Mouse (Mus musculus) hindbrain, embryonic 10.5 days (tissue): ENCODE results near the gene Rnaseh1. TPM values are rescaled to one million over a fixed set of nuclear protein-coding genes. Genes with fewer than 3 reads are reported as not detected.

ENCODE experiments used
- DNase-seq: peaks from one replicate; pipeline ENCODE4 v3.0.0-alpha.2; 2017; ENCODE audit warnings: low spot score
- H3K27ac ChIP-seq: fragments of 300-500 bp; sonication (generic); 2 replicates; pipeline ENCODE4 v1.5.1; 2016; ENCODE audit warnings: mild to moderate bottlenecking, moderate library complexity
- H3K27me3 ChIP-seq: fragments of 300-500 bp; sonication (generic); 2 replicates; pipeline ENCODE4 v1.6.1; 2016; ENCODE audit warnings: mild to moderate bottlenecking; ENCODE audit not compliant: poor library complexity, insufficient read depth, severe bottlenecking
- H3K36me3 ChIP-seq: fragments of 300-500 bp; sonication (generic); 2 replicates; pipeline ENCODE4 v1.6.1; 2016; ENCODE audit warnings: mild to moderate bottlenecking, moderate library complexity
- H3K4me1 ChIP-seq: fragments of 300-500 bp; sonication (generic); replicated peaks from 2 replicates; pipeline ENCODE4 v1.6.1; 2016; ENCODE audit warnings: mild to moderate bottlenecking
- H3K4me3 ChIP-seq: fragments of 300-500 bp; sonication (generic); 2 replicates; pipeline ENCODE4 v1.5.1; 2016; ENCODE audit warnings: mild to moderate bottlenecking, moderate library complexity
- H3K9me3 ChIP-seq: fragments of 300-500 bp; sonication (generic); 2 replicates; pipeline ENCODE4 v1.6.1; 2016; ENCODE audit warnings: mild to moderate bottlenecking, moderate library complexity
- WGBS: fragments of 180-500 bp; shearing (Covaris S2); methylation state at CpG from one replicate; pipeline ENCODE4 v1.1.7; 2016; 5-methylcytosine and 5-hydroxymethylcytosine counted together
- polyA plus RNA-seq: library from polyadenylated mRNA; unstranded; fragments of >200 nt; fragmentation: Nextera tagmentation; extraction: Ambion mirVana; gene quantifications from 2 replicates; pipeline ENCODE4 v1.2.1, GENCODE M21; 2016

Gene Rnaseh1
- polyA plus RNA-seq, 1 experiment from 2014 or later, result 33.0 TPM

DNA sequence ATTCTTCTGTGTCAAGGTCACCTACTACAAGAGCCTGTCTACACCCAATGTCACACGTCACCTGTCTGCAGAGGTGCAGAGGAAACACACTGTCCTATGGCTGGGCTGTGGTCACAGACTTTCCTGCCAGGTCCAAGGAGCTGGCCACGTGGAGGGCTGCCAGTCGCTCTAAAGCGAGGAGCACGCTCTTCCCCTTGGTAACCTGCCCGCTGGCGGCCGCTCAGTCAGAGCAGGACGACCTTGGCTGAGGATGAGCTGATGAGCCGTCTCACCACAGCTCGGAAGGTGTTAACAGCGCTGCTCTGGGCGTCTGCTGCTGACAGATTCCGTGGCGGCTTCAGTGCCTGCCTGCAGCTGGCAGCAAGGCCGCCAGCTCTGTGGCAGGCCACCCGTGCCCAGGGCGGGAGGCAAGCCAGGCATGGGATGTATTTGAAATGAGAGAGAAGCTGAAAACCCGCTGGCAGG is 51.2 kb downstream of the Rnaseh1 start:
- peaks cover 30% of the 10 kb centered on the region for H3K4me1 ChIP-seq
- H3K27me3 ChIP-seq, result peaks cover 46% of the 10 kb centered on the region
- H3K36me3 ChIP-seq, result peaks cover 14% of the 10 kb centered on the region
- H3K9me3 ChIP-seq, result no peaks in the 10 kb centered on the region
- no peak for DNase-seq
- H3K27ac ChIP-seq, result peak overlapping the region; percentile 50; the same call in 1 of the 2 replicates
- no peak overlapping the region for H3K4me3 ChIP-seq
- 84% methylated on average over 19 of the region's 19 CpGs for WGBS

GRCm38 (mm10) chr12:28701302-28701701 is 51.9 kb downstream of the Rnaseh1 start:
- Histone ChIP-seq H3K4me1 (peaks cover 32% of the 10 kb centered on the region), H3K9me3 (no peaks in the 10 kb centered on the region), H3K27me3 (peaks cover 53% of the 10 kb centered on the region), H3K36me3 (peaks cover 12% of the 10 kb centered on the region), H3K4me3 (no peak overlapping the region), H3K27ac (no peak overlapping the region)
- DNase-seq, result no peak
- 89% methylated on average over 11 of the region's 11 CpGs for WGBS

- Histone ChIP-seq H3K27me3 (peaks cover 84% of the 10 kb centered on the region), H3K4me3 (no peak overlapping the region), H3K9me3 (no peaks in the 10 kb centered on the region), H3K36me3 (peaks cover 11% of the 10 kb centered on the region), H3K4me1 (peaks cover 29% of the 10 kb centered on the region), H3K27ac (peak overlapping the region; percentile 73)
- 5% methylated on average over 12 of the region's 12 CpGs for WGBS
- DNase-seq, result peak; percentile 60
Measured at GRCm38 (mm10) chr12:28704381-28704780, 55.0 kb downstream of the Rnaseh1 start.

GRCm38 (mm10) chr12:28705204-28705603 is 55.8 kb downstream of the Rnaseh1 start:
- Histone ChIP-seq H3K4me3 (no peak overlapping the region), H3K27ac (0 out of 2 replicates have a peak overlapping the region, but pooled peaks have one; percentile 73), H3K27me3 (peaks cover 88% of the 10 kb centered on the region), H3K4me1 (peaks cover 24% of the 10 kb centered on the region), H3K9me3 (no peaks in the 10 kb centered on the region), H3K36me3 (peaks cover 19% of the 10 kb centered on the region)
- DNase-seq, result no peak
- 90% methylated on average over 6 of the region's 6 CpGs for WGBS

GRCm38 (mm10) chr12:28708154-28708553 is 58.8 kb downstream of the Rnaseh1 start:
- Histone ChIP-seq H3K27ac (no peak overlapping the region), H3K9me3 (no peaks in the 10 kb centered on the region), H3K27me3 (peaks cover 60% of the 10 kb centered on the region), H3K36me3 (peaks cover 44% of the 10 kb centered on the region), H3K4me1 (peaks cover 19% of the 10 kb centered on the region), H3K4me3 (no peak overlapping the region)
- WGBS, result 87% methylated on average over 4 of the region's 4 CpGs
- DNase-seq, result no peak

Other genes with a start within 250 kb of the Rnaseh1 start
- not detected in 2 replicates for gene Dcdc2c, start 97.2 kb upstream of the Rnaseh1 start, polyA plus RNA-seq
- gene Allc, start 67.1 kb upstream of the Rnaseh1 start, polyA plus RNA-seq, result not detected in 2 replicates
- 0.12 and 0.25 TPM in 2 replicates for gene Colec11, start 26.2 kb upstream of the Rnaseh1 start, polyA plus RNA-seq
- gene Rps7, start 13.6 kb upstream of the Rnaseh1 start, polyA plus RNA-seq, result 571 and 654 TPM in 2 replicates
- 45.5 and 49.1 TPM in 2 replicates for gene Adi1, start 25.6 kb downstream of the Rnaseh1 start, polyA plus RNA-seq
- 35.3 and 38.1 TPM in 2 replicates for gene Trappc12, start 100.9 kb downstream of the Rnaseh1 start, polyA plus RNA-seq
- gene Eipr1, start 102.2 kb downstream of the Rnaseh1 start, polyA plus RNA-seq, result 44.2 and 55.2 TPM in 2 replicates